Mouse (Mus musculus) embryo, embryonic 11.5 days (tissue): ENCODE data around the gene Stx6.

Experiments
- DNase-seq: peaks from one replicate; pipeline ENCODE4 v3.0.0-alpha.2; 2012; ENCODE audit warnings: low read depth, low spot score

Gene Stx6

GRCm38 (mm10) chr1:155233378-155233777 is 74.9 kb downstream of the Stx6 start:
- DNase-seq: no peak

DNA sequence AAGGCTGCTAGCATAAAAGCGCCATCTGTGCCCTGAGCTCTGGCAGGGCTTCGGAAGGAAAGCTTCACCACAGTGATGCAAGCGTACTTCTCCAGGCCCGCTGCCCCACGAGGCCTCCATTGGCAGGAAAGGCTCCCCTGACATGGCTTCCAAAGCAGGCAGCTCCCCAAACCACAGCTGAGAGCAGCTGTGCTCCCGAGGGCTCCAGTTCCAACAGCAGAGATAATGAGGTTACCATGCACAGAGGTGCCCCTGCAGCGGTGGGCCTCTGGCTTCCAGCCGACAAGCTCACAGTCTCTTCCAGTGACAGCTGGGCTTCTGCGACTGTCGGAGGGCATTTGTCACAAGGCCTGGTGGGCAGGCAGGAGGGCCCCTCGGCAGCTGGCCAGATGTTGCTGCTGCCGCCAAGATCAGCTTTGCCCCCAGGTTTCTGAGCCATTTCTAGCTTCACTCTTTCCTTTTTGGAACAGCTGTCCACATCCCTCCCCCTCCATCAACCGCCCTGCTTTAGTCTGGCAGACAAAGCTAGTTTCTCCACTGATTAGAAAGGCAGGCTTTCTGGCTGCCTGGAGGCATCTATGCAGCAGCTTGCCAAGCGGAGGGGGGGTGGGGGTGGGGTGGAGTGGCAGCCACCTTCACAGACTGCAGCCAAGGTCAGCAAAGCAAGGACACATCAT is 75.6 kb downstream of the Stx6 start:
- no peak for DNase-seq

- DNase-seq: no peak
Measured at GRCm38 (mm10) chr1:155235641-155236040, 77.1 kb downstream of the Stx6 start.

- no peak for DNase-seq
Measured at GRCm38 (mm10) chr1:155236306-155237024, 78.0 kb downstream of the Stx6 start.

DNA sequence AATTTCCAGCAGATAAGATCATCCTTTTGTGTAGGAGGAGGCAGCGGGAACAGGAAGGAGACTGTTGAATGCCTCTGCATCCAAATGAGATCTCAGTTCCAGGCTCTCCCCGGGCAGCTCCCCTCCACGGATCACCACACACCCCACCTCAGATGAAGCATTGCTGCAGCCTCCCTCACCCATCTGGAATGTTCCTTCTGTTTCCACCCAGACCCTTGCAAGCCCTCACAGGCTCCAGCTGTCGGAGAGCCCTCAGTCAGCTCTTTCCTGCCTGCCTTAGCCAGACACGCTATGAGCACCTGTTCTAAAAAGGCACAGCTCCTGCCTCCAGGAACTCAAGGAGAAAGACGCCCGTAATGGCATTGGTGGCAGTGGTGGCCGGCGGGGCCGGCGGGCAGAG is 78.9 kb downstream of the Stx6 start:
- DNase-seq: no peak

- DNase-seq: no peak
Measured at GRCm38 (mm10) chr1:155238126-155238525, 79.6 kb downstream of the Stx6 start.

DNA sequence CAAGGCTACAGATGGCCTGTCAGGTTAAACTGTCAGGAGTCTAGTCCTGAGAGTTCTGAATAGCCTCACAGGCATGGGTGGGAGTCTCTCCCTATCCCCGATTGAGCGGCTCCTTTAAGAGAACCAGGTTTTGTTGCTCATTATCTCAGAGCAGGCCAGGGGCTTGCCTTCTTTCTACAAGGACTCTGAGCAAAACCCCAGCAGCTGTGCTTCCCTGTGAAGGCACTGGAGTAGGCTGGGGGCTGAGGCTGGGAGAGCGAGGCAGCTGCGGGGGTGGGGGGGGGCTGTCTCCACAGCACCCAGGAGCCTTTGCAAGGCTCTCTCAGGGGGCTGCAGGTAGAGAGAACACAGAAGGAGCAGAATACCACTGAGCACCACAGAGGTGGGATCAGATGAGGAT is 80.7 kb downstream of the Stx6 start:
- no peak for DNase-seq

DNA sequence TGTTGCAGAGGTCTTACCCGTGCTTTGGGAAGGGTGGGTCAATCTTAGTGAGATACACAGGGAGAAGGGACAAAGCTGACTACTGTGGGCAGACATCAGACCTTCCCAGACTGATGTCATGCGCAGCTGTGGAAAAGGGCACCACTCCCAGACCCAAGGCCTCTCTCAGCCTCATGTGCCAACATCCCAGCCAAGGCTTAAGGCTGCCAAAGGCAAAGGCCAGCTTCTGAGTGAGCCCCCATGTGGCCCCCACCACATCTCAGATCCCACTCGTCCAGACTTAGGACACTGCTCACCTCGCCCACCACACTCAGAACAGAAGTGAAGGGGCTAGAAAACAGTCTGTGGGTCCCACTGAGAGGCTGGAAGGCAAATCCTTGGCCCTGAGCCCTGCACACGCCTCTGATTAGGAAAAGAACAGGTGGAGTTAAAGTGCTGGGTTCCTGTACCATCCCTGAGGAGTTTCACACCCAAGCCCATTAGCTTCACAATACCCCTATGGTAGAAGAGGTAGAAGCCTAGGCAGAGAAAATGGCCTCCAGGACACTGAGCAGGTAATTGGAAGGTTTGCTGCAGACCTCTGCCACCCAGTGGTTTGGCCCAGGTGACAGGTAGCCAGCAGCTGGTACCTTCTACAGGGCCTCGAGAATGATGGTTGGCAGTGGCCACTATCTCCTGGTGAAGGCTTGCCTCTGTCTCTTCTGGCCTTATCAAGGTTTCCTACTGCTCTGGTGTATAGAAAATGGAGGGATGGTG is 81.6 kb downstream of the Stx6 start:
- DNase-seq: no peak

DNA sequence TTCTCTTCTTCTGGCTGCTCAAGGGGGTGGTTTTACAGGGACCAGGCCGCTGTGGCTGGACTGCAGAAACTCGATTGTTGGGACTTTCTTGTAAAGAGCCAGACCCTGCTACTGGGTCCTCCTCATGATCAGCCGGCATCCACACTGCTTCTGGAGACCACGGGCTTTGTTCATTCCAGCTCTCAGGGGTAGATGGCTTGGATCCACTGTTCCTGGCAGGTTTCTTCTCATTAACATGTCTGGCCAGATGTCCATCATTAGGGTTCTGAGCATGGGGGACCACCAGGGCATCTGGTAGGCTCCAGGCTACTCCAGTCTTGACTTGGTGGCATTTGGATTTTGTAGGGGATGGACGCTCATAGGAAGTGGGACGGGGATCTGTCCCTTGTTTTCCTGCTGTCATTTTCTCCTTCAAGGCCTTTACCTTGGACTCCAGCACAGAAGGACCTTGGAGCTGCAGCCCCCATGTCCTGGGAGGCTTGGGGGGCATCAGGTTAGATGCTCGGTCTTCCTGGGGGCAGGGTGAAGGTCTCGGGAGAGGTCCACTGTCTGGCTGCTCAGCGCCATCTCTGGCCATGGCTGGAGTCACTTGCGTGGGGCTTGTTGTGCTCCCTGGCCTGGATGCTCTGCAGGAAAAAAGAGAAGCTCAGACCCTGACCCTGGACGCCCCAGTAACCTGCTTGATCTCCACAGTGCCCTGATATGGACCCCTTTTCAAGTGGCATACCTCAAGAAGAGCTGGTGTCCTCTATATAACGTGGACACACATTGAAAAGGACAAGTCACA is 83.4 kb downstream of the Stx6 start:
- DNase-seq: no peak

- no peak for DNase-seq
Measured at GRCm38 (mm10) chr1:155242488-155242745, 83.9 kb downstream of the Stx6 start.

DNA sequence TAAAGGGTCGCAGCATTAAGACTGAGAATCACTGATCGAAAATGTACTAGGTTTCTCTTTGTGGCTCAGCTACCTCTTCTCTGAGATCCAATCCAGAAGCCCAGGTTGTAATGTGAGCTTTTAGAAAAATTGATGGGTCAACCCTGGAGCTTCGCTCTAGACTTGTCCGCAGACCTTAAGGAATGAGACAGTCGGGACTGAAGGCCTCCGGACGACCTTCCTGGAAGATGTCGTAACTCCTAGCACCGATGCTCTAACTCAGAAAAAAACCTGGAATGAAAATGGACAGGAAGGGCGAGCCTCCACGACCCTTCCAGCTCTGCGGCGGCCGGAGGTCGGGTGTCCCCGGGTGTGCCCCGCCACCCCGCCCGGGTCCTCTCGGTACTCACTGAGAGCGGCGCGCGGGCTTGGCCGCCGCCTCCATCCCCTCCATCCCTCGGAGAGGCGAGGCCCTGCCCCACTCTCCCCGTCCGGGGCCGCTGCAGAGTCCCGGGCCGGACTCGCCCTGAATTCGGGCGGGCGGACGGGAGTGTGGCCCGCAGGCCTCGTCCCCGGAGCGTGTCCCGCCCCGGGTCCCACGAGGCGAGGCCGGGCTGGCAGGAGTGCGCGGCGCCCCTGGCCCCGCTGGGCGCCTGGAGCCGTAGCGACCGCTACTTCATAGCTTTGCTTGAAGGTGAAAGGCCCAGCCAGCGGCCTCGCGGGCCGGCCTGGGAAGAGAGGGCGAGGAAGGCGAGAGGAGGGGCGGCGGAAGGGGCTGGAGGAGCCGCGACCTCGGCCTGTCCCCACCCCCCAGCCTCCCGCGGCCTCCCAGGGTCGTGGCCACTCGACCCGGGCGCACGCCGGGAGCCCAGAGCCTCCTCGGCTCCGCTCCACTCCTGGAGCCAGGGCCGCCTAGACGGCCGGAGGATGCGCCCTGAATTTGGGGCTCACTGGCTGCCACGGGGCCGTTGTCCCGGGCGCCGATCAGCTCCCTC is 85.6 kb downstream of the Stx6 start, which contains the start of gene BC034090:
Gene BC034090, minus strand, starts transcription at position 648 of the 974 bp plus-strand sequence.
- peak; percentile 36 for DNase-seq

DNA sequence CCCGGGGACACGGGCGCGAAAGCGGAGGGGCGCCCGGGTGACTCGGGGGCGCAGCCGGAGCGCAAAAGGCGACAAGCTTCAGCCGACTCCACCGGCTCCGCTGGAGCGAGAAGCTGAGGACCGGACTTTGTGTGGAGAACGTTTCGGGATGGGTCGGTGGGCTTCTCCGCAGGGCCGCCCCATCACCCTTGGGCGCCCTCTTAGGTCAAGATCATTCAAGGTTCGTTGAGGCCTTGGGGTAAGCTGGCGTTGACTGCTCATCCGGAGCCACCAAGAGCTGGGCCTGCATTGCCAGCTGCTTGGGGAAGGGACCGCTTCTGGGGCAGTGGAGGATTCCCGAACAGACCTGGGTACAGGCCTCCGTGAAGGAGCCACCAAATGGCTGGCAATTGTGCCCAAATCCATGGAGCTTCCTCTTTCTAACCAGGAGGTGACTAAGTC is 86.3 kb downstream of the Stx6 start:
- no peak for DNase-seq

GRCm38 (mm10) chr1:155245516-155245915 is 87.0 kb downstream of the Stx6 start:
- DNase-seq: no peak

DNA sequence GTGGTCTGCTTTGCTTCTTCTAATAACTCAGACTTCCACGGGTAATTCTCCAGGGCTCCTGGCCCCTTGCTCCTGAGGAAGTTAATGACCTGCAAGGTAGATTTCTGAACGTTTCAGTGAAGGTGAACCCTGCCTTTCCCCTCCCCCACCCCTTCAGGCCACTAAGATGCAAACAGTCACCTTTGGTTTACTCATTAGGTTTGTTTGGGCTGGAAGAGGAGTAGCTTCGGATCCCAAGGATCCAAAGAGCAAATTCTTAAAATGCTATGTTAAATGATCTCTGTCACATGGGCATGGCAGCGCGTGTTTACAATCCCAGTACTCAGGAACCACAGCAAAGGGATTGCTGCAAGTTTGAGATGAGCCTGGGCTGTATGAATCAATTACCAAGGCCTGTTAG is 88.9 kb downstream of the Stx6 start:
- no peak for DNase-seq

- no peak for DNase-seq
Measured at GRCm38 (mm10) chr1:155248041-155248440, 89.5 kb downstream of the Stx6 start.

DNA sequence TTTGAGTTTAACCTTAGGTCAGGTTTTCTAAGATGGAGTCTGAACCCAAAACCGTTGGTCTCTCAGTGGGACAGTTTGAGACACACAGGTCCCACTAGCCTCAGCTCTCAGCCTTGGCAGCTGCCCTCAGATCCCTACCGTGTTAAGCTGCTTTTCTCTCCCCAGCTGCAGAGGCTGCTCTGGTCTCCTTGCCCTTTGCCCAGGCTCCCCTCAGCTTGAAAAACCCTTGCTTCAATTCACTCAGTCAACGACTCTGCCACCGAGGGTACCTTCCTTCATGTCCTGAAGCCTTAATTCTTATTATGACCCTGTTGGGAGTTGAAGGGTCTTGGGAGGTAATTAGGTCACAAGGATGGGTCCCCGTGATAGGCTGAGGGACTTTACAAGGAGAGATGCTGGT is 91.4 kb downstream of the Stx6 start:
- DNase-seq: no peak

DNA sequence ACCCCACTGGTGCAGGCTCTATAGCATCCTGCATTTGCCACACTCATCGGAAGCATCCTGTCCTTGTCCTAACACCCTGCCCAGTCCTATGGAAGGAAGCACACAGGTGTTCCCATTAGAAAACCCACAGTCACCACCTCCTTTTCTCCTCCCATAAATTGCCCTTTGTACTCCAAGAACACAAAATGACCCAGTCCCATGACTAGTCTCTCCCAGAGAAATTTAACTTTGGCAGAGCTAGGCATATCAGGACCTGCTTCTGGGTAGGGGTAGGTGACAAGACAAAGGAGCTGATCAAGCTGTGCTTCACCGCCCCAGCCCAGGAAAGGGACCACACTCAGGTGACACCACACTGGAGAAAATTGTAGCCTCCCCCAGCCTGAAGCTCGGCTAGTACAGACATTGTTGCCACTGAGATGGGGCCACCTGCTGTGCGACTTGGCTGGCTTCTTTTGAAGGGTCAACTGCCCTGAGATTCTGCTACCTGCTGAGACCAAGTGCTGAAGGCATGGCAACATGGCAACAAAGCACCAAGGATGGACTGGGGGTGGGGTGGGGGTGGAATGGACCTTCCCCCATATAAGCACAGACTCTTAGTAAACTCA is 92.1 kb downstream of the Stx6 start:
- no peak for DNase-seq

GRCm38 (mm10) chr1:155251596-155251995 is 93.1 kb downstream of the Stx6 start:
- DNase-seq: no peak

GRCm38 (mm10) chr1:155252631-155253121 is 94.2 kb downstream of the Stx6 start:
- no peak for DNase-seq

- DNase-seq: no peak
Measured at GRCm38 (mm10) chr1:155253126-155253525, 94.6 kb downstream of the Stx6 start.
